Mouse (Mus musculus) myocyte (in vitro differentiated cells): Measurements from ENCODE around the gene Tex19.1.

Experiments
- MAX ChIP-seq: IDR thresholded peaks from one replicate; pipeline ENCODE4 v1.6.1; 2011; ENCODE audit warnings: low read depth, mild to moderate bottlenecking, control low read depth
- MYOD1 ChIP-seq, 3 experiments: IDR thresholded peaks; one replicate each; pipeline ENCODE4 v1.6.1; 2011; ENCODE audit warnings: control low read depth in 2 of 3, low read depth in 2 of 3, mild to moderate bottlenecking in 2 of 3, moderate library complexity in 1 of 3; ENCODE audit not compliant: insufficient read length in 2 of 3, control insufficient read depth in 1 of 3
- MYOG ChIP-seq, 3 experiments: IDR thresholded peaks; one replicate each; pipeline ENCODE4 v1.6.1; 2011; ENCODE audit warnings: control low read depth in 2 of 3, low read depth in 2 of 3, mild to moderate bottlenecking in 2 of 3; ENCODE audit not compliant: insufficient read length in 2 of 3, control insufficient read depth in 1 of 3, insufficient read depth in 1 of 3
- POLR2A ChIP-seq: IDR thresholded peaks from one replicate; pipeline ENCODE4 v1.6.1; 2011; ENCODE audit warnings: low read depth, mild to moderate bottlenecking, control low read depth, moderate library complexity; ENCODE audit not compliant: insufficient read length
- TCF12 ChIP-seq: IDR thresholded peaks from one replicate; pipeline ENCODE4 v1.6.1; 2011; ENCODE audit warnings: mild to moderate bottlenecking, control low read depth; ENCODE audit not compliant: poor library complexity, insufficient read depth, severe bottlenecking
- USF1 ChIP-seq: IDR thresholded peaks from one replicate; pipeline ENCODE4 v1.6.1; 2011; ENCODE audit warnings: low read depth, mild to moderate bottlenecking, control low read depth, moderate library complexity

- no peak for TF ChIP-seq POLR2A
- no peak for TF ChIP-seq USF1
- no peak for TF ChIP-seq TCF12
- no peak for TF ChIP-seq MAX
- TF ChIP-seq MYOD1 (IDR thresholded peaks at IDR 0.05; ENCODE audit: control insufficient read depth in 1 of 3, insufficient read length in 2 of 3, low read depth in 2 of 3), result no peak
- no peak for TF ChIP-seq MYOG (IDR thresholded peaks at IDR 0.05; ENCODE audit: control insufficient read depth in 1 of 3, insufficient read depth in 1 of 3, insufficient read length in 2 of 3, low read depth in 2 of 3)
These were observed 44.7 kb upstream of the Tex19.1 start for GRCm38 (mm10) chr11:121101124-121101805.
